14 mouse cellular contexts compared by ENCODE assay signal in the genomic region with DNA sequence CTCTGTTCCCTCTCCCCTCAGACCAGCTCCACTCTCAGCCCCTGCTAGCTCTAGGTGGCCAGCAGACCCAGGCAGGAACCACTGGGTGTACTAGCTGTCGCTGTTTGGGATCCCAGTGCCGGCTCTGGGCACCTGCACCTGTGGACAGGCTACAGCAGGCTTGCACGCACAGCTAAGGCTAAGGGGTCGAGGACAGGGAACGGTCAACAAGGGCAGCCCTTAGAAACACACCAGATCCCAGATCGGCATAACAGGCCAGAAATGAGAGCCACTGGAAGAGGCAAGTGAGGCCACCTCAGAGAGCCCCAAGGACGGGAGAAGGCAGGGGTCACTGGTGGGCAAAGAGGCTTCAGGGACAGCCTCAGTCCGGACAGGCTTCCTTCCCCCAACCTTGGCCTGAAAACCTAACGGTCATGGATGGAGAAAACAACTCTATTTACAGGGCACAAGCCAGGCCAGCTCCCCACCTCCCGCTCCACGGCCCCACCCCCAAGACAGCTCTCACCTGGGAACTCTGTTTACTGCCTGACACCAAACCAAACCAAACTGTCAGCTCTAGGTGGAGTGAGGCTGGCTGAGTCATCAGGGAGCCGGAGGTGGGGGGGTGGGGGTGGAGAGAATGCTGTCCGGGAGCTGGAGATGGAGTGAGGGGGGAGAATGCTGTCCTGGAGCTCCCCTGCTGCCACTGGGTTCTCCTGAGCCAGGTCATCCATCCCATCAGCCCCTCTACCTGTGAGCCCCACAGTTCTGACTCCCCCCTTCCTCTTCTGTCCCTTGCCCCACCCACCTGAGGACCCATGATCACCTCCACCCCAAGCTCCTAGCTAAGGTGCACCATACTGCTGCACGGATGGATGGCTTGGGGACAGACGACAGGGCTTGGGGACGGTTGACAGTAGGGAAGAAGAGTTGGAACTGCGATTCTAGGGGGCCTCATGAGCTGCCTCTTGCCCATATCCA. TPM values are rescaled to one million over a fixed set of nuclear protein-coding genes. Genes with fewer than 3 reads are reported as not detected.
DNase-seq lines count a peak whose midpoint lies in the region; ATAC-seq and TF ChIP-seq lines count a peak whose summit lies in the region.
"Had no signal": no experiment of that assay in that cellular context is flagged by ENCODE, and none has a peak within 500 bp of the region (broad histone marks: within the 10 kb centered on the region; RNA-seq: fewer than 3 reads in every experiment).

No protein-coding gene starts in this region.

- H3K36me3 ChIP-seq in liver, postnatal 0 days (replicated peaks; ENCODE audit: insufficient read depth, low read length), result no peaks in the 10 kb centered on the region
- no peaks in the 10 kb centered on the region for H3K36me3 ChIP-seq in liver, embryonic 12.5 days
- no peaks in the 10 kb centered on the region for H3K36me3 ChIP-seq in E14TG2a.4 (ENCODE audit: insufficient read depth, low read length)
- no peaks in the 10 kb centered on the region for H3K36me3 ChIP-seq in limb, embryonic 15.5 days
- H3K36me3 ChIP-seq: G1E; neural tube, embryonic 15.5 days had no signal

- TF ChIP-seq CTCF in liver, postnatal 0 days (IDR thresholded peaks at IDR 0.05; ENCODE audit: low read depth), result no peak
- TF ChIP-seq CTCF in E14TG2a.4 (conservative IDR thresholded peaks at IDR 0.05; ENCODE audit: low read length), result no peak

- peaks cover 29% of the 10 kb centered on the region for H3K27me3 ChIP-seq in liver, postnatal 0 days (ENCODE audit: insufficient read depth, low read length)
- H3K27me3 ChIP-seq in liver, embryonic 12.5 days (replicated peaks), result peaks cover 69% of the 10 kb centered on the region
- peaks cover 18% of the 10 kb centered on the region for H3K27me3 ChIP-seq in E14TG2a.4 (ENCODE audit: insufficient read depth, low read length)
- peaks cover 18% of the 10 kb centered on the region for H3K27me3 ChIP-seq in limb, embryonic 15.5 days

- no peak overlapping the region for H3K9ac ChIP-seq in liver, postnatal 0 days (replicated peaks)
- no peak overlapping the region for H3K9ac ChIP-seq in liver, embryonic 12.5 days
- H3K9ac ChIP-seq in limb, embryonic 15.5 days, result no peak overlapping the region
- H3K9ac ChIP-seq: neural tube, embryonic 15.5 days had no signal

- 40% methylated on average over 17 of the region's 17 CpGs for WGBS in liver, postnatal 0 days (ENCODE audit: insufficient replicate concordance)
- 38% methylated on average over 17 of the region's 17 CpGs for WGBS in liver, embryonic 12.5 days (ENCODE audit: insufficient replicate concordance)
- WGBS in limb, embryonic 15.5 days, result 41% methylated on average over 17 of the region's 17 CpGs

- H3K9me3 ChIP-seq in liver, postnatal 0 days (ENCODE audit: low read length), result no peaks in the 10 kb centered on the region
- no peaks in the 10 kb centered on the region for H3K9me3 ChIP-seq in liver, embryonic 12.5 days (replicated peaks)
- no peaks in the 10 kb centered on the region for H3K9me3 ChIP-seq in E14TG2a.4 (ENCODE audit: low read length)
- H3K9me3 ChIP-seq in limb, embryonic 15.5 days, result no peaks in the 10 kb centered on the region
- H3K9me3 ChIP-seq: G1E; neural tube, embryonic 15.5 days had no signal

- peak; percentile 54; the same call in 1 of the 2 replicates for ATAC-seq in liver, postnatal 0 days
- ATAC-seq in liver, embryonic 12.5 days, result no peak
- ATAC-seq in limb, embryonic 15.5 days (ENCODE audit: insufficient number of reproducible peaks, low FRiP score, low TSS enrichment, low read depth), result no peak

- no peak overlapping the region for H3K4me2 ChIP-seq in liver, postnatal 0 days (ENCODE audit: low read depth, low read length)
- H3K4me2 ChIP-seq in liver, embryonic 12.5 days, result no peak overlapping the region
- 0 out of 2 replicates have a peak overlapping the region, but pooled peaks have one; percentile 5 for H3K4me2 ChIP-seq in limb, embryonic 15.5 days
- H3K4me2 ChIP-seq: neural tube, embryonic 15.5 days had no signal

- TF ChIP-seq EP300 in liver, postnatal 0 days (IDR thresholded peaks at IDR 0.05; ENCODE audit: low read depth), result no peak

- H3K27ac ChIP-seq in liver, postnatal 0 days (ENCODE audit: low read depth), result no peak overlapping the region
- H3K27ac ChIP-seq in liver, embryonic 12.5 days, result no peak overlapping the region
- peak overlapping the region; percentile 73; the same call in 1 of the 2 replicates for H3K27ac ChIP-seq in limb, embryonic 15.5 days
- H3K27ac ChIP-seq: kidney, postnatal 0 days; neural tube, embryonic 15.5 days had no signal

- no peak for DNase-seq in liver, postnatal 0 days
- DNase-seq in 416B (ENCODE audit: low read depth), result peak; percentile 17
- no peak for DNase-seq in cerebellum, adult 18-20 months
- no peak for DNase-seq in thymus, postnatal 10 days (ENCODE audit: low spot score in 2 of 2)
- no peak for DNase-seq in adrenal gland, adult 18-20 months (ENCODE audit: low spot score in 2 of 2)
- DNase-seq: cerebellum, adult 11 months had no signal

- H3K4me3 ChIP-seq in liver, postnatal 0 days (ENCODE audit: low read depth, low read length), result no peak overlapping the region
- H3K4me3 ChIP-seq in liver, embryonic 12.5 days, result no peak overlapping the region
- peak overlapping the region; percentile 50 for H3K4me3 ChIP-seq in E14TG2a.4 (replicated peaks; ENCODE audit: low read length)
- H3K4me3 ChIP-seq in limb, embryonic 15.5 days, result no peak overlapping the region
- H3K4me3 ChIP-seq: neural tube, embryonic 15.5 days had no signal

- peaks cover 1% of the 10 kb centered on the region; the same call in 1 of the 2 replicates for H3K4me1 ChIP-seq in liver, postnatal 0 days (ENCODE audit: insufficient read depth)
- H3K4me1 ChIP-seq in liver, embryonic 12.5 days, result peaks cover 15% of the 10 kb centered on the region; the same call in 1 of the 2 replicates
- H3K4me1 ChIP-seq in E14TG2a.4 (replicated peaks; ENCODE audit: low read depth, low read length), result peaks cover 99% of the 10 kb centered on the region
- peaks cover 93% of the 10 kb centered on the region for H3K4me1 ChIP-seq in limb, embryonic 15.5 days

RNA-seq across cellular contexts. Expression of a gene that starts 5.6 kb away (rescaled TPM):
- polyA plus RNA-seq in liver, postnatal 0 days (2015; fragmentation: Nextera tagmentation; extraction: Ambion mirVana), result 0.22 and 0.36 TPM in 2 replicates
- 0.13 and 0.23 TPM in 2 replicates for polyA plus RNA-seq in liver, embryonic 12.5 days (2016; fragmentation: Nextera tagmentation; extraction: Ambion mirVana)
- polyA plus RNA-seq in limb, embryonic 15.5 days (2015; fragmentation: Nextera tagmentation; extraction: Ambion mirVana), result 9.4 and 9.8 TPM in 2 replicates
- 1 to 10 TPM; 4.2 to 9.4 TPM for total RNA-seq in adrenal gland, adult 18-20 months (2021)
- total RNA-seq: megakaryocyte-erythroid progenitor cell, adult 5-6 weeks had no signal

RNA-seq across cellular contexts. Expression of a gene that starts 11.9 kb away (rescaled TPM):
- polyA plus RNA-seq in liver, postnatal 0 days (2015; fragmentation: Nextera tagmentation; extraction: Ambion mirVana), result 0.69 TPM in 2 replicates
- 1.1 and 1.2 TPM in 2 replicates for polyA plus RNA-seq in liver, embryonic 12.5 days (2016; fragmentation: Nextera tagmentation; extraction: Ambion mirVana)
- 5.9 and 6.4 TPM in 2 replicates for polyA plus RNA-seq in limb, embryonic 15.5 days (2015; fragmentation: Nextera tagmentation; extraction: Ambion mirVana)
- 1 to 10 TPM; 6.3 to 6.8 TPM for total RNA-seq in adrenal gland, adult 18-20 months (2021)
- total RNA-seq: monocyte, adult 5-6 weeks had no signal

RNA-seq across cellular contexts. Expression of a gene that starts 32.4 kb away (rescaled TPM):
- polyA plus RNA-seq in liver, postnatal 0 days (2015; fragmentation: Nextera tagmentation; extraction: Ambion mirVana), result 29.8 and 30.4 TPM in 2 replicates
- 82.0 and 86.0 TPM in 2 replicates for polyA plus RNA-seq in liver, embryonic 12.5 days (2016; fragmentation: Nextera tagmentation; extraction: Ambion mirVana)
- polyA plus RNA-seq in limb, embryonic 15.5 days (2015; fragmentation: Nextera tagmentation; extraction: Ambion mirVana), result 105 TPM in 2 replicates
- total RNA-seq in adrenal gland, adult 18-20 months (2021), result 10 to 100 TPM; 13.9 to 14.3 TPM

RNA-seq across cellular contexts. Expression of a gene that starts 36.4 kb away (rescaled TPM):
- polyA plus RNA-seq in liver, postnatal 0 days (2015; fragmentation: Nextera tagmentation; extraction: Ambion mirVana), result 20.9 and 22.4 TPM in 2 replicates
- polyA plus RNA-seq in liver, embryonic 12.5 days (2016; fragmentation: Nextera tagmentation; extraction: Ambion mirVana), result 7.9 and 8.0 TPM in 2 replicates
- polyA plus RNA-seq in limb, embryonic 15.5 days (2015; fragmentation: Nextera tagmentation; extraction: Ambion mirVana), result 13.1 and 14.5 TPM in 2 replicates
- total RNA-seq in adrenal gland, adult 18-20 months (2021), result 10 to 100 TPM; 11.2 to 18.1 TPM
